Mouse (Mus musculus) naive thymus-derived CD4-positive, alpha-beta T cell, adult 2 months (primary cell): ENCODE results near the gene Liph.
"Not testable (repeated sequence)": the region's sequence is repeated elsewhere in the genome, so short reads cannot be mapped to it uniquely, and the experiment has no call there.

Experiments
- DNase-seq: peaks from one replicate; pipeline ENCODE4 v3.0.0-alpha.2; 2011; ENCODE audit warnings: low read depth

The Liph gene

GRCm38 (mm10) chr16:21995304-21995703 is at the start of gene Liph:
TSS of gene Liph (minus strand) at chr16:21995663.
- DNase-seq: no peak

GRCm38 (mm10) chr16:22043830-22044229 is 48.4 kb upstream of the Liph start:
- DNase-seq: no peak

DNA sequence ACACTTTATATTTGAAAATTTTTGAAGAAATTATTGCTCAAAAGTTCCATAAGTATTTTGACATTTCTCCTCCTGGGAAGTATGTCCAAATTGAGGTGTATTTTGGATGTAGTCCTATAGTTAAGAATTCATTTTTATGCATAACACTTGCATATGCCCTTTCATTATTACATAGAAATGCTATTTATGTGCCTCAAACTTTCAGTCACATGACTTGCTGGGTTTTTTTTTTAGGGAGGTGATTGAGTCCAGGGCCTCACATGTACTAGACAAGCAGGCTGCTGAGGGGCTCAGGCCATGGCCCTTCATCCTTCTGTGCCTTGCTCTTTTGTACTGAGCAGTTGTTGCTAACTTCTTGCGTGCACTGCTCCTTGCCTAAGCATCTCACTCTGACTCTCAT is 44.5 kb upstream of the Liph start:
- DNase-seq: no peak

DNA sequence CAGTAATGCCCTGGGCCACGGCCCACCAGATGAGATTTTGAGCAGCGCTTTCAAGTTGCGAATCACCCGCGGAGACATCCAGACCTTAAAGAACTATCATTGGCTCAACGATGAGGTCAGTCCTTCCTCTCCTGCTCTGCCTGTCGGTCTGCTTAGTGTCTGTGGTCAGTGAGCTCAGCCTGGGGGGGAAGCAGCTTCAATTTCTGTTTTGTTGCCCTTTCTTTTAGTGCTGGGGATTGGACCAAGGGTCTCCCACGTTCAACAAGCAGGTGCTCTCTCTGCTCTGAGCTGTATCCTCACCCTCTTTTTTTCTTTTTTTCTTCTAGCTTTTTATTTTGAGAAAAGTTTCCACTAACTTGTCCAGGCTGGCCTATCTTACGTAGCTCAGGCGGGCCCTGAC is 43.1 kb upstream of the Liph start:
- DNase-seq: no peak

DNA sequence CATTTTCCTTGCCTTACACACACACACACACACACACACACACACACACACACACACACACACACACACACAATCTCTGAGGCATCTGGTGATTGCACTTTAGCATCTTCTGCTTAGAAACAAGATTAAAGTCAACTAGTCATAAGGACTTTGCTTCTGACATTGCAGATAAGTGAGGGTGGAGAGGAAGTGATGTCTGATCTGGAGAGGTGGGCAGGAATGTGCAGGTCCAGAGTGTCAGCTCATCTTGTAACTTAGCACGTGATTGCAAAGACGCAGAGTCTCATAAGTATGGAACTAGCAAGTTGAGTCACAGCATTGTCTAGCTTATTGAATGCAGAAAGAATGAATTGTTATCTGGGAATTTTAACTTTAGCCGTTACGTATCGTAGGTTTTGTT is 32.0 kb upstream of the Liph start:
- DNase-seq: no peak

DNA sequence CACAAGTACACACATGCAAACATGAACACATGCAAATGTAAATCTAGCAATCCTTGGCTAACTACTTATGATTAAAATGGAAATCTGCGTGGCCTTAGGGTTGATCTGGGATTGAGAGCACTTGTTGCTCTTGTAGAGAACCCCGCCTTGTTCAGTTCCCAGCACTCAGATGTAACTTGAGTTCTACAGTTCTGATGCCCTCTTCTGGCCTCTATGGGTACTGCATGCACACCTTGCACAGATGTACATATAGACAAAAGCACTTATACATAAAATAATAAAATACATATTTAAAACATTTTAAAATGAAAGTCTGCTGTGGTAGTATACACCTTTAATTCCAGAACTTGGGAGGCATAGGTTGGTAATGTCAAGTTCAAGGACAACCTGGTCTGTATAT is 26.7 kb upstream of the Liph start:
- peak; percentile 68 for DNase-seq

GRCm38 (mm10) chr16:22015569-22015968 is 20.1 kb upstream of the Liph start:
- DNase-seq: no peak

- no peak for DNase-seq
These were observed 14.1 kb upstream of the Liph start for GRCm38 (mm10) chr16:22009596-22009995.

DNA sequence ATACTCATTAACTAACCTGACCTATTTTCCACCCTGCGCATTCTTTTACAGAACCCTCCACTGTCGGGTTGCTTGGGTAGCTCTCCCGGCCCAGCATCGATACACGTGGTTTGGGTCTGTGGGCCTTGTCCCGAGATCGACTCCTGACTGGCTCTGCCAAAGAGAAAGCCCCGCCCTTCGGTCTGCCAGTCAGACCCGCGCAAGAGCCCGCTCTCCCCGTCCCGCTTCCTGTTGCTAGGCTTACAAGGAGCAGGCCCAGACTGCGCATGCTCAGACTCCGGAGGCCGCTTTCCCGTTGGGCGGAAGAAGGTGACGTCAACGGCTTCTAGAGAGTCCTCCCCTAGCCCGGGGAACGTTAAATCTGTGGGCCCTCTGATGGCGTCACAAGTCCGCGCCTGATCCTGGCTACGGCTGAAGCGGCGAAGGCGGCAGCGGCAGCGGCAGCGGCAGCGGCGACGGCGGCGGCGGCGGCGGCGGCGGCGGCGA is 13.7 kb upstream of the Liph start, which contains the start of gene Senp2:
Gene Senp2 (plus strand): TSS at position 386 of the 486 bp plus-strand sequence.
- DNase-seq: peak; percentile 100

DNA sequence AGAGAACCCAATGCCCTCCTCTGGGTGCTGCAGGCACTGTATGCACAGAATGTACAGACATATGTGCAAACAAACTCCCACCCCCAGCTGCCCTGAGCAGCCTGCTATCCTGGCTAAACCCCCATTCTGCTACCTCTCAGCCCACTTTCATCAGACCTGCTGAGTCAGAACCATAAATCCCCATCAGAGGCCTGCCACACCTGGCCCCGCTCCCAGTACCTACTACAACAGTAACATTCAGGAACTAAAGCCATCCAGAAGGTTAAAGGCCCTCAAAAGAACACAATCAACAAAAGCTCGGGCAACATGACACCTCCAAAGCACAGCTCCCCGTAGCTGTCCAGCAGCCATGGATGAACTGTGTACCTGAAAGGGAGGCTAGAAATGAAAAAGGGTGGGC is 6.1 kb upstream of the Liph start:
- DNase-seq: no peak

DNA sequence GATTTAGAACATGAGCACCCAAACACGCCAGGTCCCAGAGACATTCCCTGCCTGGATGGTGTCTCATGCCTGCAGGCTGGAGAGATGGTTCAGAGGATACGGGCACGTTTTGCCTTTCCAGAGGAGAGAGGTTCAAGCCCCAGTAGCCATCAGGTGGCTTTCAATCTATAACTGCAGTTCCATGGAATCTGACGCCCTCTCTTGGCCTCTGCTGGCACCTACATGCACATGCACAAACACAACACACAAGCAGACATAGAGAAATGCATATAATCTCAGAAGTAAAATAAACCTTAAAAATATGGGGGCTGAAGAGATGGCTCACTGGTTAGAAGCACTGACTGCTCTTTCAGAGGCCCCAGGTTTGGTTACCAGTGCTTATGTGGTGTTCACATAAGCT is 5.7 kb upstream of the Liph start:
- DNase-seq: no peak

GRCm38 (mm10) chr16:21999941-22000690 is 4.7 kb upstream of the Liph start:
- DNase-seq: no peak

DNA sequence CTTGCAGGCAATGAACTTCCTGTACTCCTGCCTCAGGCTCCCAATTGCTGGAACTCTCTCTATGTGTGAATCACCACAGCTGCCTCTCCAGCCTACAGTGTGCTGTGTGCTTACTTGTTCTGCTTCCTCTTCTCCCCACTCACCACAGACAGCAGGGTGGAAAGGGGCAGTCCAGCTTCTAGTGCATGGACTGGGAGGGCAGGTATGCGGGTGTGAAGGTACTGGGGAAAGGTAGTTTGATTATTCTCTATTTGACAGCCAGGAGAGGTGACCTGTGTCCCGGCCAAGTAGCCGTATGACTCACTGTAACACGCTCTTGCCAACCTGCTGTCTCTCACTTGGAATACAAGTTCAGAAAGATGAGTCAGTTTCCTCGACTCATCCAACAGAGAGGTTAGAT is 2.6 kb upstream of the Liph start:
- no peak for DNase-seq

DNA sequence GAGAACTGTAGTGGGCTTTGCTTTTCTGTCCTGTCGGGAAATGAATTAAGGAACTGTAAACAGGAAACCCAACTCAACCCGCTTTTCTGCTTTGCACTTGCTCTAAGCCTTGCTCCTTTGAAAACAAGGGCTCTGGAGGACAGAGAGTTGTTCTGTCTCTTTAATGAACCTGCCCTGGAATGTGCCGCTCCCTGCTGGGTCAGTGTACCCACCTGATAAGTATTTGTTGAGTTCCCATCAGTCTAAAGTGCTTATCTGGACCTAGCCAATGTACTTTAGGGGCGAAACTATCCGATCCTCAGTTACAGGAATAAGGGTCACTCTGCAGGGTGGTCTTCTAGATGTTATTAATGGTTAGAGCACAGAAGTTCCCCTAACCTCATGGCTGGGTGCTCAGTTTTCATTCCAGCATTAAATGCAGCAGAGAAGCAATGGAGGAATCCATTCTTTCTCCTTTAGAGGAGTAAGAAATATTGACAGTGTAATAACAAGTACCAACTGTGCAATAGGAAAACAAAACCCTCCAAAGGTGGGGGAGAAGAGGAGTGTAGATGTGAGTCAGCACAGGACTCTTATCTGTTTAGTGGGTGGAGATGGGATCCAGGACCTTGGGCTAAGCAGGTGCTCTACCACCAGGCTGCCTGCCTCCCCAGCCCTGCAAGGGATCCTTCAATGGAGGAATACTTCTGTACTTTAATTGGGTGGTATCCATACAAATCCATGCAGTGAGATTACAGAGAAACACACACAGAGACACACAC is 1.6 kb upstream of the Liph start:
- no peak for DNase-seq

GRCm38 (mm10) chr16:21996402-21996801 is 939 bp upstream of the Liph start:
- DNase-seq: no peak

DNA sequence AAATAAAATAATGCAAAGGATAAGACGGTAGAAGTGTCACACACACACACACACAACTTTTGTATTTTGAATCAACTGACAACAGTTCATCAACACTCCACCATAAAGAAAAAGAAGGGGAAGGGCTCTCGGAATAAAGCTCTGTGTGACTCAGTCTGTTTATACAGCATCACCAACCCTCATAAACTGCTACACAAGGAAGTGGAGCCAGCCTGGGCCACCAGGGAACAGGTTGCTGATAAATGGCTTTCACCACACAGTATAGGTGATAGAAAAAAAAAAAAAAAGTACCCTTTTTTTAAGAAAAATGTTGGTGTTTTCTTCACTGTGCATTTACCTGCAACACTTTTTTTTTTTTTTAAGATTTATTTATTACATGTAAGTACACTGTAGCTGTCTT is 3.7 kb downstream of the Liph start:
- DNase-seq: no peak

DNA sequence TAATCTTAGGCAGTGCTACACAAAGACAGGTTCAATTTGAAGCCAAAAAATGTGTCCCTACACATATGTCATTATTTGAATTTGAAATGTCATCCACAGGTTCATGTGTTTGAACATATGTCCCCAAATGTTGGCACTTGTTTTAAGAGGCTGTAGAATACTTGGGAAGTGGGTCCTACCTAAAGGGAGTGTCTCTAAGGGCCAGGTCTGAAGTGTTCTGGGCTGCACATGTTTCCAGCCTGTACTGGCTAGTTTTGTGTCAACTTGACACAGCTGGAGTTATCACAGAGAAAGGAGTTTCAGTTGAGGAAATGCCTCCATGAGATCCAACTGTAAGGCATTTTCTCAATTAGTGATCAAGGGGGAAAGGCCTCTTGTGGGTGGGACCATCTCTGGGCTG is 4.6 kb downstream of the Liph start:
- DNase-seq: not testable (repeated sequence)

GRCm38 (mm10) chr16:21987956-21988355 is 7.5 kb downstream of the Liph start:
- DNase-seq: no peak

DNA sequence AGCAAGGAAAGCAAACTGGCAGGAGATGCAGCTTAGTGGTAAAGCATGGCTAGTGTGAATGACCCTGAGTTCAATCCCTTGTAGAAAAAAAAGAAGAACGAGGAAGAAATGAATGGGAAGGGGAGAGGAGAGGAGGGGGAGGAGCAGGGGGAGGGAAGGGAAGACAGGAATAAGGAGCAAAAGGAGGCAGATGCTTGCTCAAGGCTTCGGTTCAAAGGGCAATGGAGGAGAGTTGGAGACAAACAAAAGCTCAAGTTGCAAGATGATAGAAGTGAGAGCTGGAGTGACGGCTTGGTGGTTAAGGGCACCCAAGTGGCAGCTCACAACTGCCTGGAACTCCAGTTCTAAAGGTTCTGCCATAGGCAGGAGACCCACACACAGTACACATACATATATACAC is 9.3 kb downstream of the Liph start:
- DNase-seq: no peak

GRCm38 (mm10) chr16:21984091-21984490 is 11.4 kb downstream of the Liph start:
- DNase-seq: no peak

DNA sequence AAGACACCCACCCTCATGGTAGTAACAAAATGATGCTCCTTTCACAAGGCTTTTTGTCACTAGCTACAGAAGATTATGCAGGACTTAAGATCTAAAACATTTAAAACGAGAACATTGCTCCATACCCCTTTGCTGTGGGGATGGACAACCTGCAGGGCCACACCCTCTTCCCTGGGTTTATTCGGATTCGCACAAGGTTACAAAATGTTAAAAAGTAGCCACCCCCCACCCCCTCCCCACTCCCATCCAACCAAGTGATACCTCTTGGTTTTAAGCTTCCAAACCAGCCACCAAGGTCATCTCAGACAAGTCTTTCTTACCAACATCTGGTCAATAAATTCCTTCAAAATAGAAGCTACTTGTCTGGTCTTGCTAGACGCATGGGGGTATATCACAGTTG is 11.9 kb downstream of the Liph start:
- DNase-seq: no peak

DNA sequence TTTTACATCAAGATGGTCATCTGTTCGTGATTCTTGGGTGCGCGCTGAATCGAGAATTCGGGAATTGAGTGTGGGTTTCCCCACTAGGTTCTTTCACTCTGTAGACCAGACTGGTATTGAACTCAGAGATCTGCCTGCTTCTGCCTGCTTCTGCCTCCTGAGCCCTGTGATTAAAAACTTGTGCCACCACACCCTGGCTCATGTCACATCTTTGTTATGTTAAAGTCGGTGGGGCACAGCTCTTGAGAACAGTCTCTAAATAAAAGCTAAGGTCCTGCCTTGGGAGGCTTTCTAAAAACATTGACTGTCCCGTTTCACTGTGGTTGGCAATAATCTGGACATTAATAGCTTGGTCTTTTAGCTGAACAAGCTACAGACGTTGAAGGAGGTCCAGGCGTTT is 12.3 kb downstream of the Liph start:
- no peak for DNase-seq

DNA sequence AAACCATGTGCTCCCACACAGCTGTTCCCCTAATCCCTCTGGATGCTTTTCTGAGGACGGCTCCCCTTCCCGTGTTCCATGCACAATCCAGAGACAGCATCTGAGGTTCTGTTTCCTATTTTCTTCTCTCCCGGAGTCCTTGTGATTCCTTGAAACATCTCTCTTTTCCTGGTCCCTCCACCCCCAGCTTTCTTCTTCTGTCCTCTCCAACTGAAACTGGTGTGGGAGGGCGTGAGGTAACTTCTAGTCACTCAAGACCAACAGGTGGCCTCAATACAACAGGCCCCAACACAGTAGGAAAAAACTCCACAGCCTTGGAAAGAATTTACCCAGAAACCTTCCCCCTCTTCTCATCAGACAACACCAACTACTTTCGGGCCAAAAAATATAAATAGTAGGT is 18.1 kb downstream of the Liph start:
- no peak for DNase-seq
